Mouse (Mus musculus) heart, postnatal 25 days (tissue): ENCODE data around the gene Prdx2. TPM values are rescaled to one million over a fixed set of nuclear protein-coding genes. Genes with fewer than 3 reads are reported as not detected.

ENCODE experiments used
- DNase-seq: peaks from one replicate; pipeline ENCODE4 v3.0.0; 2022; ENCODE audit warnings: low spot score
- intact Hi-C: fragments of 180-260 bp; cut with DNase I; formaldehyde crosslinking; loops from one replicate; pipeline ENCODE4 v1.15.1; 2025
- microRNA-seq: library from miRNA; unstranded; fragments of <30 nt; microRNA quantifications from one replicate; pipeline ENCODE4 v1.2.0, GENCODE M21; 2022
- total RNA-seq, 2 experiments: library from RNA; stranded (reverse); gene quantifications; 2 replicates each; pipeline ENCODE4 v1.2.3; 2021

The Prdx2 gene
- total RNA-seq, 2 experiments from 2014 or later = 650 to 659 TPM

DNA sequence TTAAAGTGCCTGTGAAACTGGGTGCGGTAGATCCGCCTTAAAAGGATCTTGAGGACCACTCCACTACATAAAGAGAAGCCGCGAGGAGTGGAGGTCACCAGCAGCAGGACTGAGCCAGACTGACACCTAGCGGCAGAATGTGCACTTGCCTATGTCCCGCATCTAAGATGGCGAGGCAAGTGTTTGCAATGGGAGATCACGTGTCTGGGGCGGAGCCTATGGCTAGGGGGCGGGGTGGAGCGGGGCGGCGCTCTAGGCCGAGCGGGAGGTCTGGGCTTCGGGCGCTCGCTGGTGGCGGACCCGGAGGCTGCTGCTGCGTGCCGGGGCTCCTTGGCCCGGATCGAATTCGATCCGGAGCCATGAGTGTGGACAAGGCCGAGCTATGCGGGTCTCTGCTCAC lies 21.0 kb downstream of the Prdx2 start, which contains the start of gene Hook2:
TSS of gene Hook2 (plus strand) at position 255 of the 400 bp plus-strand sequence.
- intact Hi-C loops = loop anchor here (1.0 to 5.0 kb wide), 2 partner anchors 15 to 78 kb away; no protein-coding TSS in a partner anchor
- peak; percentile 93 for DNase-seq

DNA sequence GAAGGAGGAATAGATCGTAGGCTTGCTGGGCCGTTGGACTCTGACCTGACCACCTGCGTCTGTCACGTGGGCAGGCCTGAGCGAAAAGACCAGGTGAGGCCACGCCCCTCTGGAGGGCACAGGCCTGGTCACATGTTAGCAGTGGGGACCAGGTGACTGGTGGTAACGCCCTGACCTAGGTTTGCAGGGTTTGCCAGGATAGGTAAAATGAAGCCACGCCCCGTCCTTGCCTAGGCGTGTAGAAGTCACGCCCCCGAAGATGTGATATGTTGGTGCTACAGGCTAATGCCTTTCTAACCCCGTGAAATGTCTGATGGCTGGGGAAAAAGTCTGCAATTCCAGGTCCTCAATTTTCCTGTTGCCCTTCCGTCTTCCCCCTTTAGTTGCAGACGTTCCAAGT lies 21.4 kb downstream of the Prdx2 start:
- no peak for DNase-seq
- intact Hi-C loops = loop anchor here (1.0 to 5.0 kb wide), 2 partner anchors 16 to 79 kb away; no protein-coding TSS in a partner anchor

GRCm38 (mm10) chr8:84994375-84994774 lies 25.0 kb downstream of the Prdx2 start:
- no peak for DNase-seq
- intact Hi-C loops = loop anchor here (5.0 kb wide), 1 partner anchor 82 kb away; no protein-coding TSS in a partner anchor

- no peak for DNase-seq
- intact Hi-C loops = loop anchor here (2.0 to 5.0 kb wide), 2 partner anchors 33 to 67 kb away; no protein-coding TSS in a partner anchor
Observed at GRCm38 (mm10) chr8:84995680-84996079, 26.3 kb downstream of the Prdx2 start.

DNA sequence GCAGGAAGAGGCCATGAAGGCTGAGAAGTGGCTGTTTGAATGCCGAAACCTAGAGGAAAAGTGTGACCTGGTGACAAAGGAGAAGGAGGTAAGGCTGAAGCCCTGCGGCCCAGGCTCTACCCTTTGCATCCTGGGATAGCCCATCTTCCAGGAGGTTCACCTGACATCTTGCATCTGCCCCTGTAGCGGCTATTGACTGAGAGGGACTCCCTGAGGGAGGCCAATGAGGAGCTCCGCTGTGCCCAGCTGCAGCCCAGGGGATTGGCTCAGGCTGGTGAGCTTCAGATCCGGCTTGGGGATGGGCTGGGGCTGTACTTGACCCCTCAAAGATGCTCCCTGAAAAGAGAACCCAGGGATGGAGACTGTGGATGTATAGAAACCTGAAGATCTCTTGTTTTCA lies 27.6 kb downstream of the Prdx2 start:
- intact Hi-C loops = loop anchor here (2.0 to 5.0 kb wide), 2 partner anchors 35 to 68 kb away; no protein-coding TSS in a partner anchor
- no peak for DNase-seq

- intact Hi-C loops = loop anchor here (2.0 to 5.0 kb wide), 2 partner anchors 35 to 69 kb away; no protein-coding TSS in a partner anchor
- DNase-seq = peak; percentile 69
Observed at GRCm38 (mm10) chr8:84997649-84998295, 28.4 kb downstream of the Prdx2 start.

DNA sequence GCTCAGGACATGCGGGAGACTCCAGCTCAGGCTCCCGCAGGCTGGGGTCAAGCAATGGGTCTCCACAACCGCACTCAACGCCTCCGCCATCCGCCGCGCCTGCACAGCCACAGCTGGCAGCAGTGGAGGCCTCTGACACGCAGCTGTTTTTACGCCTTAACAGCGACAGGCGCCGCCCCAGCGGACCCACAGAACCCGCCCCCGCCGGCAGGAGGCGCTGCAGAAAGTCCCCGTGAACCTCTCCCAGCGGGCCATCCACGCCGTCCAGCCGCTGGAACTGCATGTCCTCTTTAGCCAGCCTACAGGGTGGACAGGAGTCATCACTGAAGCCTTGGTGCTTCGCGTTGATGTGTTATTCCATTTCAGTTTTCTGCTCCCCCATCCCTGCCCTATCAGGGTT lies 38.3 kb downstream of the Prdx2 start:
- DNase-seq = no peak
- intact Hi-C loops = no loop called here

DNA sequence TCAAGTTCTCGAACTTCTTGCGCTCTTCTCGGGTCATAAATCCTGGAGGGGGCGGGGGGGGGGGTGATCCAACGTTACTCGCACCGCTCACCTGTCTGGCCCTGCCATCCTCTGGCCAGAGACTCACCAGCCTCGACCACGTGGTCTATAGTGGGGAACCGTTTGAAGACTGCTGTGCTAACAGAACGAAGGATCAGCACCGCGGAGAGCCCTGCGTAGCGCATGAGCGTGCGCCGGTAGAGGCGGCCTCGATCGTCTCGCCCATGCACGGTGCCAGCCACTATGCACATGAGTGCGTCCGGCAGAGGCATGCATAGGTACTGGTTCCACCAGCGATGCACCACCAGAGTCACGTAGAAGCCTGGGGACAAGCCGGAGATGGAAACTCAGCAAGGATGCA lies 41.9 kb downstream of the Prdx2 start:
- intact Hi-C loops = no loop called here

GRCm38 (mm10) chr8:85013230-85013840 lies 43.9 kb downstream of the Prdx2 start:
- intact Hi-C loops = no loop called here

More for the DNA sequence above, 41.9 kb downstream of the Prdx2 start:
- DNase-seq = no peak

GRCm38 (mm10) chr8:85014431-85014830 lies 45.0 kb downstream of the Prdx2 start, which contains the start of gene Best2:
Best2 (minus strand) TSS chr8:85014531.
- no peak for DNase-seq

More at GRCm38 (mm10) chr8:85013230-85013840, 43.9 kb downstream of the Prdx2 start:
- DNase-seq = no peak

GRCm38 (mm10) chr8:85016724-85017123 lies 47.3 kb downstream of the Prdx2 start:
- intact Hi-C loops = no loop called here
- no peak for DNase-seq

More at GRCm38 (mm10) chr8:85014431-85014830, 45.0 kb downstream of the Prdx2 start, which contains the start of gene Best2:
- intact Hi-C loops = no loop called here

DNA sequence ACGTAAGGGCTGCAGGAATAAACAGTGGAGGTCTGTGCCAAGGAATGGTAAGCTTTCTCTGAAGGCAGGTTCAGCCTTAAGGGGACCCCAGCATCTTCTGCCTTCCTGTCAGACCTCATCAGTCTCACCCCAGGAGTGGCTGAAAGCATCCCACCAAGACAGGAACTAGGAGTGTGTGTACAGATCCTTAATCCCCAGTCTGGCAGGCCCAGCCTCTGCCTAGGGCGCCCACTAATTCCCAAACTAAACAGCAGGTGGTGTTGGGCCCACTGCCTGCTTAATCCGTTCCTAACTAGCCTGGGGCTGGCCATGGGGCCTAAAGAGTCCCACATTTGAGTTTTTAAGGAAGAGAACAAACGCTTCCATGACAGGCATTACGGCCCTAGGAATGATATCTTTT lies 47.8 kb downstream of the Prdx2 start:
- DNase-seq = no peak

GRCm38 (mm10) chr8:85021514-85022055 lies 52.2 kb downstream of the Prdx2 start:
- intact Hi-C loops = no loop called here
- no peak for DNase-seq

More for the DNA sequence above, 47.8 kb downstream of the Prdx2 start:
- intact Hi-C loops = no loop called here

DNA sequence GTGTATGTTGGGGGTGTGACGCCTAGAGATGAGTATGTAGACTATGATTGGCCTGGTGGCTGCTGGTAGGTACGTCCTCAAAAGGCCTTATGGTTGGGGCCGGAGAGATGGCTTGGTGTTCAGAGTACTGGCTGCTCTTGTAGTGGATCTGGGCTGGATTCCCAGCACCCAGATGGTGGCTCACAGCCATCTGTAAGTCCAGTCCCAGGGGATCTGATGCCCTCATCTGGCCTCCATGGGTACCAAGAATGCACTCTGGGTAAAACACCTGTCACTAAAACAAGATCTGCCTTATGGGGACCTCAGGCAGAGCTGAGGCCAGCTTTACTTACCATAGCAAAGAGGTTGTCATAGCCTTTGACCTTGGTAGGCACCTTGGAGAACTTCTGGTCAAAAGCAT lies 54.5 kb downstream of the Prdx2 start:
- intact Hi-C loops = no loop called here
- DNase-seq = no peak

Small RNAs within 50 kb of the gene (microRNA-seq; reads per million reads assigned to microRNA genes)
- not detected for gene Gm24197

Other genes with a start within 250 kb of the Prdx2 start
- under 1 TPM in 1 of 2 experiments, not detected in 1; 0.39 TPM for gene G430095P16Rik, start 246.6 kb upstream of the Prdx2 start, total RNA-seq
- 100 to 1,000 TPM; 287 to 311 TPM for gene Nfix, start 169.2 kb upstream of the Prdx2 start, total RNA-seq
- 10 to 100 TPM in 1 of 2 experiments, 1 to 10 TPM in 1; 9.6 to 10.3 TPM for gene Dand5, start 146.8 kb upstream of the Prdx2 start, total RNA-seq
- 10 to 100 TPM; 28.9 to 30.0 TPM for gene Gadd45gip1, start 138.1 kb upstream of the Prdx2 start, total RNA-seq
- gene Rad23a, start 128.9 kb upstream of the Prdx2 start, total RNA-seq = 10 to 100 TPM; 80.8 to 81.1 TPM
- 100 to 1,000 TPM; 365 to 441 TPM for gene Calr, start 122.7 kb upstream of the Prdx2 start, total RNA-seq
- 10 to 100 TPM; 24.7 to 25.5 TPM for gene Farsa, start 112.6 kb upstream of the Prdx2 start, total RNA-seq
- gene Syce2, start 97.5 kb upstream of the Prdx2 start, total RNA-seq = 1 to 10 TPM; 2.3 to 3.0 TPM
- gene Gcdh, start 75.7 kb upstream of the Prdx2 start, total RNA-seq = 10 to 100 TPM; 63.1 to 68.2 TPM
- gene Klf1, start 67.7 kb upstream of the Prdx2 start, total RNA-seq = not detected
- gene Dnase2a, start 61.0 kb upstream of the Prdx2 start, total RNA-seq = 1 to 10 TPM; 7.7 to 7.9 TPM
- gene Mast1, start 32.2 kb upstream of the Prdx2 start, total RNA-seq = under 1 TPM; 0.08 to 0.14 TPM
- not detected for gene Rtbdn, start 22.6 kb upstream of the Prdx2 start, total RNA-seq
- gene Gm49661, start 154 bp upstream of the Prdx2 start, total RNA-seq = not detected
- gene Rnaseh2a, start 180 bp downstream of the Prdx2 start, total RNA-seq = 10 to 100 TPM; 45.2 to 48.2 TPM
- gene Junb, start 9.1 kb downstream of the Prdx2 start, total RNA-seq = 10 to 100 TPM; 13.8 to 17.2 TPM
- gene Hook2, start 21.0 kb downstream of the Prdx2 start, total RNA-seq = 1 to 10 TPM; 2.0 to 2.1 TPM
- not detected for gene Best2, start 44.9 kb downstream of the Prdx2 start, total RNA-seq
- gene Asna1, start 55.7 kb downstream of the Prdx2 start, total RNA-seq = 10 to 100 TPM; 65.0 to 67.4 TPM
- 10 to 100 TPM; 82.7 to 88.7 TPM for gene Trir, start 57.2 kb downstream of the Prdx2 start, total RNA-seq
- gene Tnpo2, start 67.3 kb downstream of the Prdx2 start, total RNA-seq = 10 to 100 TPM; 28.0 to 28.7 TPM
- 1 to 10 TPM; 3.5 to 4.6 TPM for gene Fbxw9, start 90.5 kb downstream of the Prdx2 start, total RNA-seq
- not detected for gene Gm5741, start 98.4 kb downstream of the Prdx2 start, total RNA-seq
- gene Dhps, start 102.2 kb downstream of the Prdx2 start, total RNA-seq = 10 to 100 TPM; 26.4 to 26.5 TPM
- gene Wdr83os, start 111.2 kb downstream of the Prdx2 start, total RNA-seq = 10 to 100 TPM; 39.4 to 43.1 TPM
- 10 to 100 TPM; 31.8 to 35.3 TPM for gene Wdr83, start 111.7 kb downstream of the Prdx2 start, total RNA-seq
- 10 to 100 TPM; 24.7 to 26.5 TPM for gene Man2b1, start 113.7 kb downstream of the Prdx2 start, total RNA-seq
- gene Zfp791, start 153.5 kb downstream of the Prdx2 start, total RNA-seq = 1 to 10 TPM; 2.1 to 2.6 TPM
- gene Cks1brt, start 182.3 kb downstream of the Prdx2 start, total RNA-seq = not detected